Mouse (Mus musculus): ENCODE measurements around the gene Gm12216. TPM values are rescaled to one million over a fixed set of nuclear protein-coding genes. Genes with fewer than 3 reads are reported as not detected.

Gm12216 gene
- polyA plus RNA-seq, 1 experiment from 2014 or later = 0.25 TPM

DNA sequence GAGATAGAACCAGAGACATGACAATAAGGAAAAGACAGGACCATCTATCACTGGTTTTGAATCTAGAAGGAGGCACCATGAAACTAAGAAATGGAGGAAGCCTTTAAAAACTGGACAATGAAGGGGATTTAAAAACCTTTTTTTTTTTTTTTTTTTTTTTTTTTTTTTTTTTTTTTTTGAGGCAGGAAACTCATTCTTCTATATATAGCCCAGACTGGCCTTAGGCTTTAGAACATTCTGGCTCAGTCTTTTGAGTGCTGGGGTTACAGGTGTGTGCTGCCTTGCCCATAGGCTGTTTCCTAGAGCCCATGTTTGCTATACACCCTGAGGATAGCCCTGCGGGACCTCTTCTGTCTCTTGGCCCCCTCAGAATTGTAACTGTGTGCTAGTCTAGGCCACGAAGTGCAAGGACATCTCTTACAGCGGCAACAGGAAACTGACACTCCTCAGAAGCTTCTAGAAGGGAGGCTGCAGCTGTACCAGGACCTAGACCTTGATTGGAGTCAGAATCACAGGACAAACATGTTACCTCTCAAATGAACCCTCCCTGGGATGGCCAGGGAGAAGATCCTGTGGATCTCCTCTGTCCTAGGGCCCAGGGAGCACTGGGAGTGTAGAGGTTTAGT is 73.6 kb downstream of the Gm12216 start:
- no peak overlapping the region for H3K9ac ChIP-seq (ENCODE audit: low read length)
- ATAC-seq (ENCODE audit: low FRiP score) = no peak
- 88% methylated on average over 3 of the region's 3 CpGs for WGBS

DNA sequence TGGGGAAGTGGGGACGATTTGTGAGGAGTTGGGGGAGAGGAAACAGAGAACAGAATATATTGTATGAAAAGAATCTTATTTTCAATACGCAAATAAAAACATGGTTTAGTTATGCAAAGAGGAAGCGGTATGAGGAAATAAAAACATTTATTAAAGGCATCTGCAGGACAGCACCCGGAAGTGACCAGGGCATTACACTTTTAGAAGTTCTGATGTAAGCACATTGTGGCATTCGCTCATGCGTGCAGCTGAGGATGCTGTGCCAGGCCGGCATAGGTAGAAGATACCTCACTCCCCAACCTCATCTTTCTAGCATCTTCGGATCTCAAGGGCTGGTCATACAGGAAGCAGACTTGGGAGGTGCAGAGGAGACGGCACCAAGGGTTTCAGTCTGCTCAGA is 75.8 kb downstream of the Gm12216 start:
- Histone ChIP-seq H3K36me3 (ENCODE audit: control insufficient read depth, insufficient read depth, low read length) (no peaks in the 10 kb centered on the region), H3K4me3 (ENCODE audit: low read depth, low read length) (no peak overlapping the region), H3K4me2 (no peak overlapping the region), H3K9me3 (ENCODE audit: control insufficient read depth, low read length) (no peaks in the 10 kb centered on the region), H3K9ac (ENCODE audit: low read length) (no peak overlapping the region), H3K27me3 (ENCODE audit: control insufficient read depth, insufficient read depth, low read length) (no peaks in the 10 kb centered on the region), H3K4me1 (ENCODE audit: control insufficient read depth, insufficient read depth, low read length) (no peaks in the 10 kb centered on the region), H3K27ac (ENCODE audit: low read depth, low read length) (no peak overlapping the region)
- ATAC-seq (ENCODE audit: low FRiP score) (no peak), DNase-seq (ENCODE audit: low spot score, missing footprints) (no peak)
- WGBS = 90% methylated on average over 9 of the region's 9 CpGs

More for the DNA sequence above, 73.6 kb downstream of the Gm12216 start:
- Histone ChIP-seq H3K36me3 (ENCODE audit: control insufficient read depth, insufficient read depth, low read length) (no peaks in the 10 kb centered on the region), H3K27ac (ENCODE audit: low read depth, low read length) (no peak overlapping the region), H3K4me2 (no peak overlapping the region), H3K4me3 (ENCODE audit: low read depth, low read length) (no peak overlapping the region), H3K27me3 (ENCODE audit: control insufficient read depth, insufficient read depth, low read length) (no peaks in the 10 kb centered on the region), H3K4me1 (ENCODE audit: control insufficient read depth, insufficient read depth, low read length) (no peaks in the 10 kb centered on the region), H3K9me3 (ENCODE audit: control insufficient read depth, low read length) (no peaks in the 10 kb centered on the region; the same call in 1 of the 2 replicates)
- DNase-seq (ENCODE audit: low spot score, missing footprints) = no peak

DNA sequence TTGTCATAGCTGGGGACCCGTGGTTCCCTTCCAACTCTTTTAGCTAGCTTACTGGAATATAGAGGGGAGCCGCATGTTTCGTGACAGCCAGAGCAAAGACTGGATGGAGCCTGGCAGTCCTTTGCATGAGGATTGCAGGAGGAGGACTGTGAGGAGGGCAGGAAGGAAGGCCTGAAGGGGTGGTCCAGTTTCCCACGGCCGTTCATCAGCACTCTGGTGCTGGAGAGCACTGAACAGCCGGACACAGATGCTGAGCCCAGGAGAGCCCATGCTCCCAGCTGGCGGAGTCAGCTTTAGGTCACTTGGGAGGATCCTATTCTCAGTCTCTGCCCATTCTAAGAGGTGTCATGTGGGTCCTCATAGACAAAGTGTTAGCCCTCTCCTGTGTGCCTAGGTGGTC is 77.1 kb downstream of the Gm12216 start:
- Histone ChIP-seq H3K9ac (ENCODE audit: low read length) (no peak overlapping the region), H3K4me3 (ENCODE audit: low read depth, low read length) (no peak overlapping the region), H3K36me3 (ENCODE audit: control insufficient read depth, insufficient read depth, low read length) (no peaks in the 10 kb centered on the region), H3K4me1 (ENCODE audit: control insufficient read depth, insufficient read depth, low read length) (no peaks in the 10 kb centered on the region), H3K27ac (ENCODE audit: low read depth, low read length) (no peak overlapping the region), H3K27me3 (ENCODE audit: control insufficient read depth, insufficient read depth, low read length) (no peaks in the 10 kb centered on the region), H3K4me2 (no peak overlapping the region), H3K9me3 (ENCODE audit: control insufficient read depth, low read length) (no peaks in the 10 kb centered on the region)
- 95% methylated on average over 7 of the region's 7 CpGs for WGBS
- ATAC-seq (ENCODE audit: low FRiP score) (no peak), DNase-seq (ENCODE audit: low spot score, missing footprints) (no peak)

DNA sequence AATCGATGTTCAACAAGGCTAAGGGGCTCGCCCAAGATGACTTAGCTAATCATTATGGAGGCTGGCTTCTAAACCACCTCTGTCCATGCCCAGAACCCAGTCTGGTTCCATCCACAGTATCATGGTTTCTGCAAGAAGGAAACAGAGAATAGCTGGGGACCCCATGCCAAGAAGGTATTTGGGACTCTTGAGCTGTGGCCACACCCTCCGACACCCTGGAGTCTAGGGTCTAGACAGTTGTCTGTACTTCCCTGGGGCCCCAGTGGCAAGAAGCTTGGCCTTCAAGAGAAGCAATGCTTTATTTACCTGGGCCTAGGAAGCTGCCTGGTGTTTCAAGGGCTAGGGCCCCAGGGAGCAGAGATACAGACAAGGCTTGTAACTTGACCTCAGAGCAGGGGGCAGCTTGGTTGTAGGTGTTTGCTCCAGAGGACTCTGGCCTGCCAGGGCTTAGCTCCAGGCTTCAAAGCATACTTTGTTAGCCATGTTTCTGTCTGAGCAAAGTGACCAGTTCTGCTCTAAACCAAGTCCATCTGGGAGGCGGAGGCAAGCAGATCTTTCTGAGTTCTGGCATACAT is 77.8 kb downstream of the Gm12216 start:
- no peak overlapping the region for H3K4me2 ChIP-seq
- H3K9me3 ChIP-seq (ENCODE audit: control insufficient read depth, low read length) = no peaks in the 10 kb centered on the region
- no peak for DNase-seq (ENCODE audit: low spot score, missing footprints)
- WGBS = 86% methylated on average over 4 of the region's 4 CpGs
- H3K4me3 ChIP-seq (ENCODE audit: low read depth, low read length) = no peak overlapping the region
- H3K36me3 ChIP-seq (ENCODE audit: control insufficient read depth, insufficient read depth, low read length) = no peaks in the 10 kb centered on the region
- ATAC-seq (ENCODE audit: low FRiP score) = no peak
- no peaks in the 10 kb centered on the region for H3K27me3 ChIP-seq (ENCODE audit: control insufficient read depth, insufficient read depth, low read length)
- H3K27ac ChIP-seq (ENCODE audit: low read depth, low read length) = no peak overlapping the region
- H3K9ac ChIP-seq (ENCODE audit: low read length) = no peak overlapping the region
- no peaks in the 10 kb centered on the region for H3K4me1 ChIP-seq (ENCODE audit: control insufficient read depth, insufficient read depth, low read length)

DNA sequence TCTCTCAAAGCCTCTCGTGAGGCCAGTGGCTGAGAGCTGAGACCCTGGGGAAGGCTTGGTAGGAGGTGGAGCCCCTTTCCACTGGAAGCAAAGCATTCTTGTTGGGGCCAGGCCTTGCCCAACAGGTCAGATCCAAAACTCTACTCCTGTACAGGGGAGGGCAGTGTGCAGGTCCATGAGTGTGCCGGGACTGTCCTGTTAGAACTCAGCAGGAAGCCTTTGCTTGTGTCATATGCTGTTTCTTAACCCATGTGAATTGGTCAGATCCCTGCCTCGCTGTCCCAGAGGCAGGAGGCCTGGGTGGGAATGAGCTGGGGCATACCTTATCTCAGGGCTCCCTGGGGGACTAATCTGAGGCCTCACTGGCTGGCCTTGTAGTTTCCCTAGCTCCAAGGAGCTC is 78.8 kb downstream of the Gm12216 start:
- ATAC-seq (ENCODE audit: low FRiP score) (no peak), DNase-seq (ENCODE audit: low spot score, missing footprints) (peak; percentile 10)
- Histone ChIP-seq H3K9me3 (ENCODE audit: control insufficient read depth, low read length) (no peaks in the 10 kb centered on the region), H3K4me2 (no peak overlapping the region), H3K27me3 (ENCODE audit: control insufficient read depth, insufficient read depth, low read length) (no peaks in the 10 kb centered on the region), H3K4me1 (ENCODE audit: control insufficient read depth, insufficient read depth, low read length) (no peaks in the 10 kb centered on the region), H3K9ac (ENCODE audit: low read length) (no peak overlapping the region), H3K4me3 (ENCODE audit: low read depth, low read length) (no peak overlapping the region), H3K36me3 (ENCODE audit: control insufficient read depth, insufficient read depth, low read length) (no peaks in the 10 kb centered on the region), H3K27ac (ENCODE audit: low read depth, low read length) (no peak overlapping the region)
- WGBS = 68% methylated on average over 3 of the region's 3 CpGs

DNA sequence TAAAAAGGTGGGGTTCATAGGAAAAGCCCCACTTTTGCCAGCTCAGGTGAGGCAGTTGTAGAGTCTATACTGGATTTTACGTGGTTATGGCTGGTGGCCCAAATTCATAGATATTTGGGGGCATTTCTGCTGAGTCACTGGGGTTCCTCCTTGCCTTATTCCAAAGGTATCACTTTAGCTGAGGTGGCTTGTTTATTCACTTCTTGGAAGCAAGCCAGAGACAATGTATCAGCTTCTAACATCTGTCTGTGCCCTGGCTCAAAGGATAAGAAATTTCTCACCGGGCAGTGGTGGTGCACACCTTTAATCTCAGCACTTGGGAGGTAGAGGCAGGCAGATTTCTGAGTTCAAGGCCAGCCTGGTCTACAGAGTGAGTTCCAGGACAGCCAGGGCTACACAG is 79.2 kb downstream of the Gm12216 start:
- 94% methylated on average over 2 of the region's 2 CpGs for WGBS
- Histone ChIP-seq H3K27ac (ENCODE audit: low read depth, low read length) (no peak overlapping the region), H3K9me3 (ENCODE audit: control insufficient read depth, low read length) (no peaks in the 10 kb centered on the region), H3K4me1 (ENCODE audit: control insufficient read depth, insufficient read depth, low read length) (no peaks in the 10 kb centered on the region), H3K27me3 (ENCODE audit: control insufficient read depth, insufficient read depth, low read length) (no peaks in the 10 kb centered on the region), H3K9ac (ENCODE audit: low read length) (no peak overlapping the region), H3K36me3 (ENCODE audit: control insufficient read depth, insufficient read depth, low read length) (no peaks in the 10 kb centered on the region), H3K4me3 (ENCODE audit: low read depth, low read length) (no peak overlapping the region), H3K4me2 (no peak overlapping the region)
- DNase-seq (ENCODE audit: low spot score, missing footprints) = peak; percentile 23
- ATAC-seq (ENCODE audit: low FRiP score) = no peak

DNA sequence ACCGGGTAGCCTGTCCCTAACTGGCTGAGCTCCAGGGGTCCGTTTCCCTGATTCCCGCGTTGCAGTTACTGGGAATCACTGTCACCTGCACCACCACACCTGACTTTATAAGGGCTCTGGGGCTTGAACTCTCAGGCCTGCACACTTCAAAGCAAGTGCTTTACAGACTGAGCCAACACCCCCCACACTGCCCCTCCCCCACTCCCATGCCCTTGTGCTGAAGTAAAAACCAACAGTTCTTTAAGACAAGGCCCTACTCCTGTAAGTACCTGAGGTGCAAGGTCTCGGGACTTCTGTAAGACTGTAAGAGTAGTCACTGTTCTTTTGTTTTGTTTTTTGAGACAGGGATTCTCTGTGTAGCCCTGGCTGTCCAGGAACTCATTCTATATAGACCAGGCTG is 80.6 kb downstream of the Gm12216 start:
- H3K4me3 ChIP-seq (ENCODE audit: low read depth, low read length) = no peak overlapping the region
- 88% methylated on average over 5 of the region's 5 CpGs for WGBS
- no peak overlapping the region for H3K27ac ChIP-seq (ENCODE audit: low read depth, low read length)
- no peak overlapping the region for H3K9ac ChIP-seq (ENCODE audit: low read length)
- no peaks in the 10 kb centered on the region for H3K27me3 ChIP-seq (ENCODE audit: control insufficient read depth, insufficient read depth, low read length)
- no peak overlapping the region for H3K4me2 ChIP-seq
- H3K4me1 ChIP-seq (ENCODE audit: control insufficient read depth, insufficient read depth, low read length) = no peaks in the 10 kb centered on the region
- peak; percentile 67 for DNase-seq (ENCODE audit: low spot score, missing footprints)
- no peaks in the 10 kb centered on the region for H3K36me3 ChIP-seq (ENCODE audit: control insufficient read depth, insufficient read depth, low read length)
- no peaks in the 10 kb centered on the region for H3K9me3 ChIP-seq (ENCODE audit: control insufficient read depth, low read length)
- ATAC-seq (ENCODE audit: low FRiP score) = no peak

DNA sequence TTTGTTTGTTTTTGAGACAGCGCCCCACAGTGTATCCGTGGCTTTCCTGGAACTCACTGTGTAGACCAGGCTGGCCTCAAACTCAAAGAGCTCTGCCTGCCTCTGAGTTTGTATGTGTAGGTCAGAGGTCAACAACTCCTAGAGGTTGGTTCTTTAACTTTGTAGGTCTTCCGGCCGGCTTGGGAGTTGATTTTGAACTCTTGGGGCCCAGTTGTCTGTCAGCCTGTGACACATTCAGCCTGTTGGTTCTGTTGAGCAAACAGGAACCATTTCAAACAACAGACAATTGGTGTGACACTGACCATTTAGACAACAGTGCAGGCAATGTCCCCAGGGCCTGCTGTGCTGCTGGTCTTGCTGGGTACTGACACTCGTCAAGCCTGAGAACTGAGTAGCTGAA is 81.3 kb downstream of the Gm12216 start:
- WGBS = 65% methylated on average over 5 of the region's 5 CpGs
- Histone ChIP-seq H3K9ac (ENCODE audit: low read length) (no peak overlapping the region), H3K4me1 (ENCODE audit: control insufficient read depth, insufficient read depth, low read length) (no peaks in the 10 kb centered on the region), H3K9me3 (ENCODE audit: control insufficient read depth, low read length) (no peaks in the 10 kb centered on the region), H3K36me3 (ENCODE audit: control insufficient read depth, insufficient read depth, low read length) (no peaks in the 10 kb centered on the region), H3K4me2 (no peak overlapping the region), H3K27me3 (ENCODE audit: control insufficient read depth, insufficient read depth, low read length) (no peaks in the 10 kb centered on the region), H3K27ac (ENCODE audit: low read depth, low read length) (no peak overlapping the region), H3K4me3 (ENCODE audit: low read depth, low read length) (no peak overlapping the region)
- ATAC-seq (ENCODE audit: low FRiP score) (no peak), DNase-seq (ENCODE audit: low spot score, missing footprints) (peak; percentile 51)

DNA sequence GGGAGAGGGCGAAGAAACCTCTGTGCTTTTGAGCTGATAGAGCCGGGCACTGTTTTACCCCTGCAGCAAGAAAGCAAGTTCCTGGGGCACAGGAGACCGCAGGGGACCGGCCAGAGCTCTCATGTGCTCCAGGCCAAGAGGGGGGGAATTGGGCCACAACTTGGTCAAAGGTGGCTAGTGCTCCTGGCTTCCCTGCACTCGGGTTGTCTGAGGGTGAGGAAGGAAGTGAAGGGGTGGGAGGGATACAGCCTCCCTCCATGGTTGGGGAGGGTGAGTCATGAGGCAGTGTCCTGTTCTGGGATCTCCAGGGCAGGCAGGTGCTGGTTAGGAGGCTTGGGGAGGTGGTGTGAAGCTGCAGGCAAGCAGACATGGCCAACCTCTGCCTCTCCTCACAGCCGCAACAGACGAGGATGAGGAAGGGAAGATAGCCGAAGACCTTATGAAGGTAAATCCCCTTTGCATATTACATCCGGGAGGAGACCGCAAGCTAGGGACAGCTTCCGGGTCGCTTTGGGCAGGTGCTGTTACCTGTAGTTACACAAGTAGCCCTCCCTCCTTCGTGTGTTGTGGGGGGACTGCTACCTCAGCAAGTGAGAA is 84.3 kb downstream of the Gm12216 start:
- Histone ChIP-seq H3K9me3 (ENCODE audit: control insufficient read depth, low read length) (no peaks in the 10 kb centered on the region), H3K36me3 (ENCODE audit: control insufficient read depth, insufficient read depth, low read length) (no peaks in the 10 kb centered on the region), H3K27ac (ENCODE audit: low read depth, low read length) (no peak overlapping the region), H3K4me3 (ENCODE audit: low read depth, low read length) (no peak overlapping the region), H3K9ac (ENCODE audit: low read length) (no peak overlapping the region), H3K4me2 (no peak overlapping the region), H3K4me1 (ENCODE audit: control insufficient read depth, insufficient read depth, low read length) (peaks cover 4% of the 10 kb centered on the region), H3K27me3 (ENCODE audit: control insufficient read depth, insufficient read depth, low read length) (peaks cover 2% of the 10 kb centered on the region; the same call in 1 of the 2 replicates)
- DNase-seq (ENCODE audit: low spot score, missing footprints) (peak; percentile 17), ATAC-seq (ENCODE audit: low FRiP score) (no peak)
- 88% methylated on average over 13 of the region's 13 CpGs for WGBS
